Mouse (Mus musculus): ENCODE measurements around the gene Ldhd. TPM values are rescaled to one million over a fixed set of nuclear protein-coding genes. Genes with fewer than 3 reads are reported as not detected.

The Ldhd gene
- polyA plus RNA-seq, 1 experiment from 2014 or later, result 0.85 TPM

DNA sequence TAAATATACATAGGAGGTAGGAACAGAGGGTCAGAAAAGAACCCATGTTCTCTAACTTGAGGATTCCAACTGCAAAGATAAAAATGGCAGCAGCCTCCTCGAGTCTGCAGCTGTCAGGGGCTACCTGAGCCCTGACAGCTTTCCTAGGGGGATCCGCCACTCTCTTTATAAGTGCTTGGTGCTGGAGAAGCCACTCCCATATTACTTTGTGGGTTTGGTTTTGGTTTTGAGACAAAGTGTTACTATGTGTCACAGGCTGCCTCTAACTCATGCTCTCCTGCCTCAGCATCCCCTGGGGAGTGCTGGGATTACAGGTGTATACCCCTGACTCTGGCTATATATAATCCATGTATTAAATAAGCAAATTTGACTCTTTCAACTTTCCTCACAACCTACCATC is 56.2 kb downstream of the Ldhd start:
- Histone ChIP-seq H3K4me3 (ENCODE audit: control insufficient read depth in 1 of 2, insufficient read depth in 1 of 2, low read depth in 1 of 2, low read length in 2 of 2) (no peak overlapping the region), H3K9ac (ENCODE audit: low read length) (no peak overlapping the region), H3K36me3 (ENCODE audit: control insufficient read depth, insufficient read depth, low read length) (peaks cover 2% of the 10 kb centered on the region; the same call in 1 of the 2 replicates), H3K27ac (replicated peaks in 1 of 2; ENCODE audit: control insufficient read depth in 1 of 2, insufficient read depth in 1 of 2, low read depth in 2 of 2, low read length in 2 of 2) (no peak overlapping the region), H3K4me1 (ENCODE audit: control insufficient read depth in 2 of 2, insufficient read depth in 2 of 2, low read length in 2 of 2) (peaks cover 6 to 26% of the 10 kb centered on the region in 2 experiments), H3K4me2 (ENCODE audit: low read length) (peak overlapping the region; percentile 43; the same call in 1 of the 2 replicates), H3K9me3 (ENCODE audit: control insufficient read depth, low read length) (no peaks in the 10 kb centered on the region), H3K27me3 (ENCODE audit: control insufficient read depth, insufficient read depth, low read length) (no peaks in the 10 kb centered on the region)
- ATAC-seq (ENCODE audit: insufficient number of reproducible peaks, insufficient read depth, low FRiP score, low read depth), result no peak
- 72% methylated on average over 2 of the region's 2 CpGs for WGBS

Other genes with a start within 250 kb of the Ldhd start
- gene Fa2h, start 236.6 kb downstream of the Ldhd start, polyA plus RNA-seq (2014; fragmentation: Nextera tagmentation; extraction: Ambion mirVana), result not detected in 2 replicates
- 3.0 and 3.4 TPM in 2 replicates for gene Wdr59, start 108.3 kb downstream of the Ldhd start, polyA plus RNA-seq (2014; fragmentation: Nextera tagmentation; extraction: Ambion mirVana)
- 29.7 and 33.8 TPM in 2 replicates for gene Znrf1, start 94.3 kb downstream of the Ldhd start, polyA plus RNA-seq (2014; fragmentation: Nextera tagmentation; extraction: Ambion mirVana)
- 14.6 and 17.5 TPM in 2 replicates for gene Zfp1, start 13.0 kb upstream of the Ldhd start, polyA plus RNA-seq (2014; fragmentation: Nextera tagmentation; extraction: Ambion mirVana)
- gene Ctrb1, start 60.6 kb upstream of the Ldhd start, polyA plus RNA-seq (2014; fragmentation: Nextera tagmentation; extraction: Ambion mirVana), result not detected in 2 replicates
- gene Bcar1, start 113.4 kb upstream of the Ldhd start, polyA plus RNA-seq (2014; fragmentation: Nextera tagmentation; extraction: Ambion mirVana), result 49.5 and 50.8 TPM in 2 replicates
- 110 TPM in 2 replicates for gene Cfdp1, start 223.9 kb upstream of the Ldhd start, polyA plus RNA-seq (2014; fragmentation: Nextera tagmentation; extraction: Ambion mirVana)
- gene Tmem170, start 246.4 kb upstream of the Ldhd start, polyA plus RNA-seq (2014; fragmentation: Nextera tagmentation; extraction: Ambion mirVana), result 4.3 and 4.5 TPM in 2 replicates

Data from heart, embryonic 14.5 days (tissue).